Mouse (Mus musculus) layer of hippocampus, postnatal 14 days (tissue): Measurements from ENCODE around the gene Pkd1l2. TPM values are rescaled to one million over a fixed set of nuclear protein-coding genes. Genes with fewer than 3 reads are reported as not detected.

Source experiments
- DNase-seq, 2 experiments: peaks; one replicate each; pipeline ENCODE4 v3.0.0; 2021 to 2022; ENCODE audit warnings: low spot score in 2 of 2, mixed read lengths in 1 of 2
- total RNA-seq, 2 experiments: library from RNA; stranded (reverse); gene quantifications; 2 replicates each; pipeline ENCODE4 v1.2.3; 2021

The Pkd1l2 gene
- total RNA-seq, 2 experiments from 2014 or later = 0.14 TPM

GRCm38 (mm10) chr8:116978052-116978451, 104.2 kb downstream of the Pkd1l2 start:
- no peak for DNase-seq

GRCm38 (mm10) chr8:116975606-116976005, 106.6 kb downstream of the Pkd1l2 start:
- DNase-seq = no peak

- DNase-seq = no peak
Observed at GRCm38 (mm10) chr8:116975066-116975465, 107.2 kb downstream of the Pkd1l2 start.

GRCm38 (mm10) chr8:116969531-116969930, 112.7 kb downstream of the Pkd1l2 start:
- no peak for DNase-seq

GRCm38 (mm10) chr8:116954415-116954814, 127.8 kb downstream of the Pkd1l2 start:
- DNase-seq = peak; percentile 34 to 83

GRCm38 (mm10) chr8:116952428-116952827, 129.8 kb downstream of the Pkd1l2 start:
- no peak for DNase-seq

GRCm38 (mm10) chr8:116951778-116952177, 130.5 kb downstream of the Pkd1l2 start:
- DNase-seq = no peak

GRCm38 (mm10) chr8:116951369-116951768, 130.9 kb downstream of the Pkd1l2 start:
- no peak for DNase-seq

- no peak for DNase-seq
Observed at GRCm38 (mm10) chr8:116947589-116947988, 134.7 kb downstream of the Pkd1l2 start.

GRCm38 (mm10) chr8:116946851-116947250, 135.4 kb downstream of the Pkd1l2 start:
- no peak for DNase-seq

GRCm38 (mm10) chr8:116946268-116946838, 135.9 kb downstream of the Pkd1l2 start:
- DNase-seq = peak in 1 of 2 experiments; percentile 35

Other genes starting within 250 kb of the Pkd1l2 start
- gene Cmc2, start 161.0 kb downstream of the Pkd1l2 start, total RNA-seq = 10 to 100 TPM; 12.2 to 12.6 TPM
- gene Cenpn, start 160.7 kb downstream of the Pkd1l2 start, total RNA-seq = 1 to 10 TPM; 1.5 to 2.4 TPM
- gene Atmin, start 139.1 kb downstream of the Pkd1l2 start, total RNA-seq = 10 to 100 TPM; 35.0 to 37.5 TPM
- 1 to 10 TPM; 9.5 to 9.7 TPM for gene 1700030J22Rik, start 103.5 kb downstream of the Pkd1l2 start, total RNA-seq
- 10 to 100 TPM; 49.1 to 55.1 TPM for gene Gcsh, start 88.9 kb downstream of the Pkd1l2 start, total RNA-seq
- gene Bco1, start 13.4 kb upstream of the Pkd1l2 start, total RNA-seq = not detected
- gene Gan, start 75.7 kb upstream of the Pkd1l2 start, total RNA-seq = 10 to 100 TPM; 17.6 to 18.6 TPM
- 100 to 1,000 TPM; 330 to 332 TPM for gene Cmip, start 174.6 kb upstream of the Pkd1l2 start, total RNA-seq